Mouse (Mus musculus) megakaryocyte, adult 5-6 weeks (primary cell): Measurements from ENCODE around the gene Hgfac. TPM values are rescaled to one million over a fixed set of nuclear protein-coding genes. Genes with fewer than 3 reads are reported as not detected.

Experiments
- ATAC-seq: 2 replicates; pipeline ENCODE4 v1.8.0; 2016; ENCODE audit warnings: mild to moderate bottlenecking, inconsistent platforms; ENCODE audit not compliant: poor library complexity, severe bottlenecking
- total RNA-seq, 2 experiments: library from RNA; stranded (forward) in 1 of 2; stranded (reverse) in 1 of 2; fragments of 153-499, 151-499 nt in 1 of 2; fragments of 221-1000, 200-1000 nt in 1 of 2; gene quantifications; 2 replicates each; pipeline versions ENCODE4 v1.2.3 to v1.2.4; 2015 to 2017

Gene Hgfac
- total RNA-seq, 2 experiments from 2014 or later, result 0.44 TPM; not detected in 1

- ATAC-seq, result no peak
These were observed 50.3 kb downstream of the Hgfac start for GRCm38 (mm10) chr5:35091636-35092035.

Other genes with a start within 250 kb of the Hgfac start
- gene Msantd1, start 133.5 kb upstream of the Hgfac start, total RNA-seq (2015), result 0.80 and 1.2 TPM in 2 replicates
- 0.44 TPM in 1 of 2 replicates, not detected in the other for gene Msantd1, start 133.5 kb upstream of the Hgfac start, total RNA-seq (2017)
- gene Rgs12, start 92.1 kb upstream of the Hgfac start, total RNA-seq (2015), result 5.7 and 8.5 TPM in 2 replicates
- gene Rgs12, start 92.1 kb upstream of the Hgfac start, total RNA-seq (2017), result 6.2 and 7.1 TPM in 2 replicates
- not detected in 2 replicates for gene Dok7, start 15.3 kb downstream of the Hgfac start, total RNA-seq (2015)
- gene Dok7, start 15.3 kb downstream of the Hgfac start, total RNA-seq (2017), result not detected in 2 replicates
- 50.6 and 60.4 TPM in 2 replicates for gene Lrpap1, start 64.3 kb downstream of the Hgfac start, total RNA-seq (2015)
- 85.1 and 110 TPM in 2 replicates for gene Lrpap1, start 64.3 kb downstream of the Hgfac start, total RNA-seq (2017)
- gene Adra2c, start 236.8 kb downstream of the Hgfac start, total RNA-seq (2015), result not detected in 2 replicates
- gene Adra2c, start 236.8 kb downstream of the Hgfac start, total RNA-seq (2017), result not detected in 2 replicates